Mouse (Mus musculus) stomach, postnatal 0 days (tissue): Measurements from ENCODE around the gene Phldb1.

ENCODE experiments used
- CTCF ChIP-seq: IDR thresholded peaks from 2 replicates; pipeline ENCODE4 v1.5.1; 2016; ENCODE audit warnings: antibody characterized with exemption, low read depth, mild to moderate bottlenecking, moderate library complexity
- EP300 ChIP-seq: optimal IDR thresholded peaks from 2 replicates; pipeline ENCODE3; 2016; ENCODE audit warnings: antibody characterized with exemption

GRCm38 (mm10) chr9:44724223-44724622 lies 10.8 kb downstream of the Phldb1 start:
- TF ChIP-seq CTCF, result no peak
- TF ChIP-seq EP300, result no peak
